Mouse (Mus musculus) midbrain, postnatal 0 days (tissue): ENCODE data around the gene Hist2h4. TPM values are rescaled to one million over a fixed set of nuclear protein-coding genes. Genes with fewer than 3 reads are reported as not detected.

Experiments used
- ATAC-seq: fragments of 200-750 bp; cut with Nextera tagmentation; 2 replicates; pipeline ENCODE4 v1.8.0; 2017; ENCODE audit warnings: moderate number of reproducible peaks, mild to moderate bottlenecking, moderate TSS enrichment, moderate library complexity; ENCODE audit not compliant: low FRiP score
- DNase-seq: peaks from one replicate; pipeline ENCODE4 v3.0.0-alpha.2; 2015; ENCODE audit warnings: low spot score
- H3K27ac ChIP-seq: fragments of 300-500 bp; sonication (generic); 2 replicates; pipeline ENCODE4 v1.5.1; 2014; ENCODE audit warnings: low read depth, mild to moderate bottlenecking, low read length, mixed read lengths
- H3K27me3 ChIP-seq: fragments of 300-500 bp; sonication (generic); 2 replicates; pipeline ENCODE4 v1.6.1; 2014; ENCODE audit warnings: low read length, control low read depth, mixed read lengths; ENCODE audit not compliant: insufficient read depth
- H3K36me3 ChIP-seq: fragments of 300-500 bp; sonication (generic); 2 replicates; pipeline ENCODE4 v1.6.1; 2014; ENCODE audit warnings: low read length, control low read depth, mixed read lengths; ENCODE audit not compliant: insufficient read depth
- H3K4me1 ChIP-seq: fragments of 300-500 bp; sonication (generic); 2 replicates; pipeline ENCODE4 v1.6.1; 2014; ENCODE audit warnings: mild to moderate bottlenecking, control low read depth, antibody characterized with exemption, low read length, mixed read lengths; ENCODE audit not compliant: insufficient read depth
- H3K4me2 ChIP-seq: fragments of 300-500 bp; sonication (generic); 2 replicates; pipeline ENCODE4 v1.6.1; 2014; ENCODE audit warnings: low read depth, mild to moderate bottlenecking, low read length, mixed read lengths; ENCODE audit not compliant: poor library complexity, severe bottlenecking
- H3K4me3 ChIP-seq: fragments of 300-500 bp; sonication (generic); 2 replicates; pipeline ENCODE4 v1.5.1; 2014; ENCODE audit warnings: low read depth, mild to moderate bottlenecking, low read length, moderate library complexity
- H3K9ac ChIP-seq: fragments of 300-500 bp; sonication (generic); replicated peaks from 2 replicates; pipeline ENCODE4 v1.6.1; 2014; ENCODE audit warnings: mild to moderate bottlenecking, low read length, moderate library complexity, mixed read lengths; ENCODE audit not compliant: poor library complexity, severe bottlenecking
- H3K9me3 ChIP-seq: fragments of 300-500 bp; sonication (generic); 2 replicates; pipeline ENCODE4 v1.6.1; 2016; ENCODE audit warnings: low read length, control low read depth
- CTCF ChIP-seq: IDR thresholded peaks from 2 replicates; pipeline ENCODE4 v1.5.1; 2016; ENCODE audit warnings: antibody characterized with exemption, mild to moderate bottlenecking
- WGBS: fragments of 180-500 bp; shearing (Covaris S2); extraction: QIAGEN DNeasy Blood & Tissue Kit; methylation state at CpG from one replicate; pipeline ENCODE4 v1.1.7; 2014; 5-methylcytosine and 5-hydroxymethylcytosine counted together
- polyA plus RNA-seq: library from polyadenylated mRNA; unstranded; fragments of >200 nt; fragmentation: Nextera tagmentation; extraction: Ambion mirVana; gene quantifications from 2 replicates; pipeline ENCODE4 v1.2.1, GENCODE M21; 2015
- total RNA-seq: library from RNA; depleted of rRNA; stranded (reverse); fragments of >200 nt; gene quantifications from 2 replicates; pipeline ENCODE4 v1.2.3, GENCODE M21; 2014; rRNA removed

Hist2h4 gene
- total RNA-seq, result 109 and 118 TPM in 2 replicates
- polyA plus RNA-seq, result 5.3 and 6.1 TPM in 2 replicates

DNA sequence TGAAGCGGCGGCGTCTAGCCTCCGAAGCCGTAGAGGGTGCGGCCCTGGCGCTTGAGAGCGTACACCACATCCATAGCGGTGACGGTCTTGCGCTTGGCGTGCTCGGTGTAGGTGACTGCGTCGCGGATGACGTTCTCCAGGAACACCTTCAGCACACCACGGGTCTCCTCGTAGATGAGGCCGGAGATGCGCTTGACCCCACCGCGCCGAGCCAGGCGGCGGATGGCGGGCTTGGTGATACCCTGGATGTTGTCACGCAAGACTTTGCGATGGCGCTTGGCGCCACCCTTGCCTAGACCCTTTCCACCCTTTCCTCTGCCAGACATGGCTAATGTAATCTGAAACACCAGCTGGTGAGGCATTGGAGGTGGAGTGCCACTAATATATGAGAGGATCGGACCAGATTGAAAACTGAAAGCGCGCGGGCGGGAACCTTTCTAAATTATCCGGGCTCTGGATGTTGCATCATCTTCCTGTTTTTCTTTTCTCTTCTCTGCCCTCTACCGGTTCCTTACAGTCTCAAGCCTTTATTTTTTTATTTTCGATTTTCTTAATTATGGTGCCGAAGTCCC lies at the start of gene Hist2h4:
Gene Hist2h4, minus strand, starts transcription at position 333 of the 572 bp plus-strand sequence.
- ATAC-seq, result peak; percentile 87
- peak; percentile 77 for TF ChIP-seq CTCF
- under 1% methylated on average over 39 of the region's 40 CpGs for WGBS

DNA sequence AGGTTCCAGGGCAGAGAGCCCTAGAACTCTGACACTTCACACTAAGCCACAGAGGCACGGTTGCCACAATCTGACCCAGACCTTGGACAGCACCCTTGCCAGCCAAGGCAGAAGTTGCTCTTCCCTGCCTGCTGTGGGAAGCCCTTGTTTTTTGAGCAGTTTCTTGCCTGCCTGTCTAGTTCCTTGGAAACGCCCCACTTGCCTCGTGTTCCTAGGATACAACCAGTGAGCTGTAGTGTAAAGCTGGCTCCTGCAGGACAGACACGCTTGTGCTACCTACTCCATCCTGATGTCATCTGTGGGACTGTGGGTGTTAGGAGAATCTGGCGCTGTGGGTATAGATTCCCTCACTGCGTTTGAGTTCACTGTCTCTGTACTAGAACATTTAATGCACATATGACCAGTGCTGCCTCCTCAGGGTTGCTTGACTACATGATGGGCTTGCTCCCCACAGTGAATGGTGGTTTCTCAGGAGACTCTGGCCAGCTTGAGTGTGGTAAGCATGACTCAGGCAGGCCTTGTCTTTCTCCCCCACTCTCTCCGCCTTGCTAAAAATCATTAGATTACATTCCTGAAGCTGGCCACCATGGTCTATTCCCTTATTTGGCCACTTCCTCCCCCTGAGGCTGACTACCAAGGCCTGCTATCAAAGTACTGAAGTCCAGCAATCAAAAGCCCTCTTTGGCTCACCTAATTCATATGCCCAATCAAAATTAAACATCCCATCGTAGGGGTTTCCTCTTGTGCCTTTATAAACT lies 49.4 kb upstream of the Hist2h4 start:
- no peaks in the 10 kb centered on the region for H3K9me3 ChIP-seq
- TF ChIP-seq CTCF, result no peak
- no peak overlapping the region for H3K9ac ChIP-seq
- no peak overlapping the region for H3K4me2 ChIP-seq
- H3K27ac ChIP-seq, result no peak overlapping the region
- no peak for DNase-seq
- H3K4me1 ChIP-seq, result no peaks in the 10 kb centered on the region
- H3K36me3 ChIP-seq, result no peaks in the 10 kb centered on the region
- no peak for ATAC-seq
- no peak overlapping the region for H3K4me3 ChIP-seq
- no peaks in the 10 kb centered on the region for H3K27me3 ChIP-seq
- WGBS, result 65% methylated on average over 8 of the region's 8 CpGs

More for the DNA sequence above, at the start of gene Hist2h4:
- Histone ChIP-seq H3K27me3 (no peaks in the 10 kb centered on the region), H3K9me3 (no peaks in the 10 kb centered on the region), H3K4me2 (peak within 1 kb of the TSS; percentile 77), H3K4me3 (peak within 1 kb of the TSS; percentile 58), H3K36me3 (no peaks in the 10 kb centered on the region), H3K27ac (peak within 1 kb of the TSS; percentile 97), H3K9ac (peak within 1 kb of the TSS; percentile 83), H3K4me1 (peaks cover 3% of the 10 kb centered on the region)
- DNase-seq, result peak; percentile 97

GRCm38 (mm10) chr3:96309441-96309840 lies 46.3 kb upstream of the Hist2h4 start:
- DNase-seq, result no peak
- 64% methylated on average over 3 of the region's 3 CpGs for WGBS
- Histone ChIP-seq H3K4me1 (no peaks in the 10 kb centered on the region), H3K27ac (no peak overlapping the region), H3K36me3 (no peaks in the 10 kb centered on the region), H3K27me3 (no peaks in the 10 kb centered on the region), H3K9ac (no peak overlapping the region), H3K4me3 (no peak overlapping the region), H3K9me3 (no peaks in the 10 kb centered on the region), H3K4me2 (no peak overlapping the region)
- no peak for TF ChIP-seq CTCF
- no peak for ATAC-seq

DNA sequence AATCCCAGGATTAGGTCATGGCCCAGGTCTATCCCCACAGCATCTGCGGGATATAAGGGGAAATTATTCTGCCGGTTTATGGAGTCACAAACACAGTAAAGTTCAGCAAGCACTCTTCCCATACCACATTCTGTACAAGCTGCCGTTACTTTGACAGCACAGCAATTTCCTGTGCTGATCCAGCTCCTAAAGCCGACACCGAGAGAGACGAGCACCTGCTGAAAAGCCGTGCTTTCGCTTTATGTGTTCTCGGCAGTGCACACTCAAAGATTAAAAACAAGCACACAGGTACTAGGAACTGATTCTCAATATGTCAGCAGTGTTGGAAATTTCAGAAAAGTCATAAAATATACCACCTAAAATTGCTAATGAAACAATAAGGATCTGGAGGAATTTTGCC lies 43.4 kb upstream of the Hist2h4 start:
- ATAC-seq (no peak), DNase-seq (no peak)
- Histone ChIP-seq H3K4me3 (no peak overlapping the region), H3K27me3 (no peaks in the 10 kb centered on the region), H3K9ac (no peak overlapping the region), H3K36me3 (no peaks in the 10 kb centered on the region), H3K9me3 (no peaks in the 10 kb centered on the region), H3K4me2 (no peak overlapping the region), H3K27ac (no peak overlapping the region), H3K4me1 (no peaks in the 10 kb centered on the region)
- TF ChIP-seq CTCF, result no peak
- 86% methylated on average over 9 of the region's 9 CpGs for WGBS

DNA sequence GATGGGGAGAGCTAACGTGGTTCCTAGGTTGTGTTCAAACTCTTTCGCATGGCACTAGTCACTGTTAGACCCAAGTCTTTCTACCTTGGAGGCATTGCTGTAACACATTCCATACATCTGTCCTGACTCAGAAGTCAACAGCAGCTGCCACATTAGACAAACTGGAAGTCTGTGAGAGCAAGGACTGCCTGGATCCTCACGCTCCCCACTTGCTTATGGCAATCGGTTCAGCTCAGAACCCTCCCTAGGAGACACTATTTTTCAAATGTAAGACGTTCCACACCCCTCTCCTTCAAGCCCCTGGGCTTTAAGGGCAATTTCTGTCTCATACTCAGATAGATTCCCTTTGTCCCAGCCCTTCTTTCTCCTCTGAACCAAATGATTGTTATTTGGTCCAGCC lies 39.0 kb upstream of the Hist2h4 start:
- Histone ChIP-seq H3K27me3 (no peaks in the 10 kb centered on the region), H3K4me1 (no peaks in the 10 kb centered on the region), H3K4me2 (no peak overlapping the region), H3K9ac (no peak overlapping the region), H3K36me3 (no peaks in the 10 kb centered on the region), H3K27ac (no peak overlapping the region), H3K9me3 (no peaks in the 10 kb centered on the region), H3K4me3 (no peak overlapping the region)
- DNase-seq (no peak), ATAC-seq (no peak)
- WGBS, result 87% methylated on average over 5 of the region's 5 CpGs
- no peak for TF ChIP-seq CTCF
